In the genomic region with DNA sequence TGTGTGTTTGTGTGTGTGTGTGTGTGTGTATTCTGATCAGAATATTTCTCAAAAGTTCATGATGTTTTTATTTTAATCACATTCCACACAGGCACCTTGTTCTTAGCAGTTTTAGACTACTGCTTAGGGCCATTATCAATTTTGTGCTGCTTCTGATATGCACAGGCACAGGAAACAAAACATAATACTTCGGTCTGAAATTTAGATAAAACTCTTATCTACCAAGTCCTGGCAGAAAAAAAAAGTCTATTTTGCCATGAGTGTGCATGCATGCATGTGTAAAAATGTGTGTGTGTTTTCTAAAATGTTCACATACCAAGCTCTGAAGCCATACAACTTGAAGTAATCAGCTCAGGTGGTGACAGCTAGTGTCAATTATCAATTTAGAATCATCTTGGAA, we compare ENCODE assay signal across 25 mouse cellular contexts. TPM values are rescaled to one million over a fixed set of nuclear protein-coding genes. Genes with fewer than 3 reads are reported as not detected.
DNase-seq lines count a peak whose midpoint lies in the region; ATAC-seq and TF ChIP-seq lines count a peak whose summit lies in the region.
"Had no signal": no experiment of that assay in that cellular context is flagged by ENCODE, and none has a peak within 500 bp of the region (broad histone marks: within the 10 kb centered on the region; RNA-seq: fewer than 3 reads in every experiment).

No protein-coding gene starts in this region.

- TF ChIP-seq POLR2A in MEL (IDR thresholded peaks at IDR 0.05; ENCODE audit: control insufficient read depth in 1 of 2, insufficient read depth in 1 of 2, low read depth in 1 of 2, low read length in 2 of 2, poor library complexity in 1 of 2), result no peak

- peak; percentile 36; the same call in 1 of the 2 replicates for ATAC-seq in liver, embryonic 11.5 days (replicated peaks; ENCODE audit: low FRiP score)
- no peak for ATAC-seq in liver, postnatal 0 days
- 0 out of 2 replicates have a peak, but pooled peaks have one; percentile 24 for ATAC-seq in liver, embryonic 12.5 days
- ATAC-seq in liver, embryonic 14.5 days (ENCODE audit: insufficient read depth), result no peak
- ATAC-seq in hindbrain, embryonic 12.5 days (ENCODE audit: low FRiP score), result no peak
- ATAC-seq: activated CD4-positive, CD25-positive, alpha-beta regulatory T cell, adult 4 months; CD4-positive, CD25-positive, alpha-beta regulatory T cell, adult 4 months; Patski had no signal

- H3K27ac ChIP-seq in liver, embryonic 11.5 days (ENCODE audit: low read depth, low read length), result no peak overlapping the region
- H3K27ac ChIP-seq in liver, postnatal 0 days (ENCODE audit: low read depth), result no peak overlapping the region
- no peak overlapping the region for H3K27ac ChIP-seq in liver, embryonic 12.5 days
- H3K27ac ChIP-seq in MEL (ENCODE audit: control insufficient read depth, low read depth, low read length), result no peak overlapping the region; the same call in 1 of the 2 replicates
- no peak overlapping the region for H3K27ac ChIP-seq in liver, embryonic 14.5 days
- no peak overlapping the region for H3K27ac ChIP-seq in hindbrain, embryonic 12.5 days

- H3K36me3 ChIP-seq in liver, embryonic 11.5 days (ENCODE audit: control insufficient read depth, insufficient read depth, low read length), result no peaks in the 10 kb centered on the region
- H3K36me3 ChIP-seq in liver, postnatal 0 days (replicated peaks; ENCODE audit: insufficient read depth, low read length), result no peaks in the 10 kb centered on the region
- H3K36me3 ChIP-seq in liver, embryonic 12.5 days, result no peaks in the 10 kb centered on the region
- H3K36me3 ChIP-seq in MEL (ENCODE audit: control insufficient read depth in 1 of 2, insufficient read depth in 2 of 2, low read length in 2 of 2), result no peaks in the 10 kb centered on the region; a peak in 1 of 4 replicates
- H3K36me3 ChIP-seq in liver, embryonic 14.5 days (replicated peaks; ENCODE audit: control insufficient read depth, insufficient read depth, low read depth), result no peaks in the 10 kb centered on the region
- H3K36me3 ChIP-seq in hindbrain, embryonic 12.5 days, result no peaks in the 10 kb centered on the region
- H3K36me3 ChIP-seq: G1E had no signal

- H3K9ac ChIP-seq in liver, embryonic 11.5 days (ENCODE audit: low read depth, low read length), result no peak overlapping the region
- no peak overlapping the region for H3K9ac ChIP-seq in liver, postnatal 0 days (replicated peaks)
- no peak overlapping the region for H3K9ac ChIP-seq in liver, embryonic 12.5 days
- no peak overlapping the region for H3K9ac ChIP-seq in MEL (ENCODE audit: control insufficient read depth, low read depth, low read length, poor library complexity, severe bottlenecking)
- H3K9ac ChIP-seq in liver, embryonic 14.5 days (replicated peaks), result no peak overlapping the region
- no peak overlapping the region for H3K9ac ChIP-seq in hindbrain, embryonic 12.5 days

- H3K4me2 ChIP-seq in liver, embryonic 11.5 days, result no peak overlapping the region
- no peak overlapping the region for H3K4me2 ChIP-seq in liver, postnatal 0 days (ENCODE audit: low read depth, low read length)
- no peak overlapping the region for H3K4me2 ChIP-seq in liver, embryonic 12.5 days
- no peak overlapping the region for H3K4me2 ChIP-seq in liver, embryonic 14.5 days (ENCODE audit: low read depth)
- H3K4me2 ChIP-seq in hindbrain, embryonic 12.5 days (replicated peaks), result no peak overlapping the region

- no peak overlapping the region for H3K4me3 ChIP-seq in liver, embryonic 11.5 days (ENCODE audit: low read depth, low read length)
- no peak overlapping the region for H3K4me3 ChIP-seq in liver, postnatal 0 days (ENCODE audit: low read depth, low read length)
- no peak overlapping the region for H3K4me3 ChIP-seq in liver, embryonic 12.5 days
- no peak overlapping the region for H3K4me3 ChIP-seq in MEL (ENCODE audit: control insufficient read depth in 1 of 2, insufficient read depth in 1 of 2, low read depth in 2 of 2, low read length in 2 of 2)
- no peak overlapping the region for H3K4me3 ChIP-seq in liver, embryonic 14.5 days (ENCODE audit: insufficient read depth in 1 of 2, low read depth in 2 of 2, low read length in 2 of 2)
- no peak overlapping the region for H3K4me3 ChIP-seq in hindbrain, embryonic 12.5 days

- TF ChIP-seq CTCF in liver, postnatal 0 days (IDR thresholded peaks at IDR 0.05; ENCODE audit: low read depth), result no peak
- TF ChIP-seq CTCF in MEL (IDR thresholded peaks at IDR 0.05 in 2 of 3, conservative IDR thresholded peaks at IDR 0.05 in 1 of 3; ENCODE audit: control insufficient read depth in 1 of 3, insufficient read depth in 1 of 3, low read depth in 2 of 3, low read length in 3 of 3, poor library complexity in 1 of 3, severe bottlenecking in 1 of 3), result no peak
- no peak for TF ChIP-seq CTCF in liver, embryonic 14.5 days (IDR thresholded peaks at IDR 0.05; ENCODE audit: low read depth)

- H3K79me2 ChIP-seq in MEL (ENCODE audit: control insufficient read depth, insufficient read depth, low read length, poor library complexity), result no peaks in the 10 kb centered on the region

- H3K4me1 ChIP-seq in liver, embryonic 11.5 days (replicated peaks; ENCODE audit: control insufficient read depth, insufficient read depth, low read length), result no peaks in the 10 kb centered on the region
- H3K4me1 ChIP-seq in liver, postnatal 0 days (ENCODE audit: insufficient read depth), result no peaks in the 10 kb centered on the region
- no peaks in the 10 kb centered on the region for H3K4me1 ChIP-seq in liver, embryonic 12.5 days
- no peaks in the 10 kb centered on the region for H3K4me1 ChIP-seq in MEL (ENCODE audit: control insufficient read depth in 1 of 2, insufficient read depth in 2 of 2, low read length in 2 of 2)
- H3K4me1 ChIP-seq in liver, embryonic 14.5 days (replicated peaks; ENCODE audit: control insufficient read depth in 2 of 2, insufficient read depth in 2 of 2, low read length in 1 of 2), result no peaks in the 10 kb centered on the region
- no peaks in the 10 kb centered on the region for H3K4me1 ChIP-seq in hindbrain, embryonic 12.5 days

- no peak for DNase-seq in liver, embryonic 11.5 days (ENCODE audit: low spot score)
- DNase-seq in liver, postnatal 0 days, result no peak
- DNase-seq in liver (no peak), MEL (ENCODE audit: low read depth, low spot score) (peak; percentile 18)
- no peak for DNase-seq in liver, embryonic 14.5 days (ENCODE audit: low read depth in 3 of 3, low spot score in 3 of 3)
- no peak for DNase-seq in yolk sac, embryonic 10.5 days (ENCODE audit: low spot score)
- DNase-seq: adrenal gland, adult 2 months; adrenal gland, adult 8-10 months; adrenal gland, postnatal 10 days; adrenal gland, postnatal 14 days; adrenal gland, postnatal 25 days; adrenal gland, postnatal 36 days; B cell, adult 2 months; cerebellum, adult 11 months; cerebellum, adult 11-12 months; cerebellum, adult 18-20 months had no signal

- TF ChIP-seq RAD21 in MEL (IDR thresholded peaks at IDR 0.05; ENCODE audit: low read depth, low read length), result no peak

- TF ChIP-seq EP300 in liver, postnatal 0 days (IDR thresholded peaks at IDR 0.05; ENCODE audit: low read depth), result no peak
- TF ChIP-seq EP300 in MEL (IDR thresholded peaks at IDR 0.05; ENCODE audit: low read depth in 1 of 2, low read length in 2 of 2), result peak in 1 of 2 experiments; percentile 63; a peak in 1 of 4 replicates
- TF ChIP-seq EP300 in liver, embryonic 14.5 days (IDR thresholded peaks at IDR 0.05; ENCODE audit: low read depth), result 0 out of 2 replicates have a peak, but pooled peaks have one; percentile 11

- H3K9me3 ChIP-seq in liver, embryonic 11.5 days (ENCODE audit: control insufficient read depth, low read length), result no peaks in the 10 kb centered on the region
- H3K9me3 ChIP-seq in liver, postnatal 0 days (ENCODE audit: low read length), result no peaks in the 10 kb centered on the region
- H3K9me3 ChIP-seq in liver, embryonic 12.5 days (replicated peaks), result no peaks in the 10 kb centered on the region
- H3K9me3 ChIP-seq in MEL (replicated peaks; ENCODE audit: insufficient read depth, low read length), result no peaks in the 10 kb centered on the region
- H3K9me3 ChIP-seq in liver, embryonic 14.5 days (ENCODE audit: control insufficient read depth, low read length), result no peaks in the 10 kb centered on the region
- no peaks in the 10 kb centered on the region for H3K9me3 ChIP-seq in hindbrain, embryonic 12.5 days (replicated peaks)
- H3K9me3 ChIP-seq: G1E had no signal

- WGBS in liver, embryonic 11.5 days, result 55% methylated on average over 1 of the region's 1 CpGs
- WGBS in liver, postnatal 0 days (ENCODE audit: insufficient replicate concordance), result 53% methylated on average over 1 of the region's 1 CpGs
- WGBS in liver, embryonic 12.5 days (ENCODE audit: insufficient replicate concordance), result 11% methylated on average over 1 of the region's 1 CpGs
- 15% methylated on average over 1 of the region's 1 CpGs for WGBS in liver, embryonic 14.5 days (ENCODE audit: insufficient replicate concordance)
- WGBS in hindbrain, embryonic 12.5 days, result 85% methylated on average over 1 of the region's 1 CpGs

- no peaks in the 10 kb centered on the region for H3K27me3 ChIP-seq in liver, embryonic 11.5 days (replicated peaks; ENCODE audit: control insufficient read depth, insufficient read depth, low read length)
- H3K27me3 ChIP-seq in liver, postnatal 0 days (ENCODE audit: insufficient read depth, low read length), result no peaks in the 10 kb centered on the region
- no peaks in the 10 kb centered on the region for H3K27me3 ChIP-seq in liver, embryonic 12.5 days (replicated peaks)
- no peaks in the 10 kb centered on the region for H3K27me3 ChIP-seq in MEL (ENCODE audit: control insufficient read depth in 1 of 2, insufficient read depth in 2 of 2, low read length in 2 of 2)
- no peaks in the 10 kb centered on the region for H3K27me3 ChIP-seq in liver, embryonic 14.5 days (ENCODE audit: control insufficient read depth, insufficient read depth, low read length)
- H3K27me3 ChIP-seq in hindbrain, embryonic 12.5 days, result no peaks in the 10 kb centered on the region
- H3K27me3 ChIP-seq: CH12.LX had no signal

RNA-seq across cellular contexts. Expression of a gene that starts 14.3 kb away (rescaled TPM):
- polyA plus RNA-seq in liver, embryonic 11.5 days (2014; fragmentation: Nextera tagmentation; extraction: Ambion mirVana), result 1.5 and 1.9 TPM in 2 replicates
- 0.05 TPM in 2 replicates for polyA plus RNA-seq in liver, postnatal 0 days (2015; fragmentation: Nextera tagmentation; extraction: Ambion mirVana)
- 0.66 TPM in 2 replicates for polyA plus RNA-seq in liver, embryonic 12.5 days (2016; fragmentation: Nextera tagmentation; extraction: Ambion mirVana)
- not detected in 2 replicates for total RNA-seq in MEL (2012; rRNA removed)
- polyA plus RNA-seq in MEL (2012; ENCODE audit: insufficient read depth in 1 of 2, insufficient read length in 2 of 2, low read depth in 1 of 2, low replicate concordance in 2 of 2, missing spikeins in 1 of 2), result not detected
- 0.11 TPM in 2 replicates for polyA plus RNA-seq in liver, embryonic 14.5 days (2012; rRNA removed)
- polyA plus RNA-seq in liver, embryonic 14.5 days (2014; fragmentation: Nextera tagmentation; extraction: Ambion mirVana), result 0.09 and 0.11 TPM in 2 replicates
- 14.2 and 15.5 TPM in 2 replicates for polyA plus RNA-seq in hindbrain, embryonic 12.5 days (2016; fragmentation: Nextera tagmentation; extraction: Ambion mirVana)
- total RNA-seq: CH12.LX, G1E had no signal
- polyA plus RNA-seq: activated CD4-positive, CD25-positive, alpha-beta regulatory T cell, adult 4 months; C2C12; CD4-positive, CD25-positive, alpha-beta regulatory T cell, adult 4 months; G1E; Patski had no signal

RNA-seq across cellular contexts. Expression of a gene that starts 21.7 kb away (rescaled TPM):
- not detected in 2 replicates for polyA plus RNA-seq in liver, embryonic 11.5 days (2014; fragmentation: Nextera tagmentation; extraction: Ambion mirVana)
- polyA plus RNA-seq in liver, postnatal 0 days (2015; fragmentation: Nextera tagmentation; extraction: Ambion mirVana), result not detected in 2 replicates
- polyA plus RNA-seq in liver, embryonic 12.5 days (2016; fragmentation: Nextera tagmentation; extraction: Ambion mirVana), result not detected in 2 replicates
- total RNA-seq in MEL (2012; rRNA removed), result not detected in 2 replicates
- not detected for polyA plus RNA-seq in MEL (2012; ENCODE audit: insufficient read depth in 1 of 2, insufficient read length in 2 of 2, low read depth in 1 of 2, low replicate concordance in 2 of 2, missing spikeins in 1 of 2)
- not detected in 2 replicates for polyA plus RNA-seq in liver, embryonic 14.5 days (2012; rRNA removed)
- not detected in 2 replicates for polyA plus RNA-seq in liver, embryonic 14.5 days (2014; fragmentation: Nextera tagmentation; extraction: Ambion mirVana)
- not detected in 2 replicates for polyA plus RNA-seq in hindbrain, embryonic 12.5 days (2016; fragmentation: Nextera tagmentation; extraction: Ambion mirVana)
- total RNA-seq: adrenal gland, adult 2 months; adrenal gland, postnatal 36 days; adrenal gland, postnatal 4 days; CH12.LX; G1E had no signal
- polyA plus RNA-seq: activated CD4-positive, CD25-positive, alpha-beta regulatory T cell, adult 4 months; adrenal gland, adult 2 months; C2C12; CD4-positive, CD25-positive, alpha-beta regulatory T cell, adult 4 months; G1E; Patski had no signal

Comparison
In these comparisons a context has a peak if more than half of its experiments do, and no peak if none do; other contexts are left out.
1. ATAC-seq: peak in liver, embryonic 11.5 days (single experiment) and liver, embryonic 12.5 days (single experiment); none in liver, postnatal 0 days (single experiment), liver, embryonic 14.5 days (single experiment) and hindbrain, embryonic 12.5 days (single experiment).